Mouse (Mus musculus): ENCODE results near the gene Cbfa2t2. TPM values are rescaled to one million over a fixed set of nuclear protein-coding genes. Genes with fewer than 3 reads are reported as not detected.
A peak's percentile ranks its signal among the peaks of the same experiment; 100 is the strongest.

Cbfa2t2 gene
- 10 to 100 TPM; 15.6 to 17.3 TPM for total RNA-seq (2021)
- polyA plus RNA-seq (2012; rRNA removed), result 7.8 and 14.4 TPM in 2 replicates
- long read RNA-seq, full-length matches to known transcripts, result 5 of 10 reads
- long read RNA-seq, partial matches to known transcripts, result 0 of 10 reads
- long read RNA-seq, other reads (novel, unspliced or antisense), result 5 of 10 reads

GRCm38 (mm10) chr2:154436458-154437190 is at the start of gene Cbfa2t2:
Gene Cbfa2t2, plus strand, starts transcription at chr2:154436481.
- peak within 1 kb of the TSS; percentile 93 for H3K27ac ChIP-seq
- peaks cover 25% of the 10 kb centered on the region for H3K36me3 ChIP-seq (ENCODE audit: control insufficient read depth, insufficient read depth, low read length)
- intact Hi-C loops (cut with DNase I), result loop anchor here (5.0 to 10.0 kb wide), 3 partner anchors 71 to 358 kb away; partner anchors contain the start of genes 4930519P11Rik, Raly, Zfp341 and a
- H3K27me3 ChIP-seq (ENCODE audit: control insufficient read depth, insufficient read depth, low read length), result no peaks in the 10 kb centered on the region
- peaks cover 2% of the 10 kb centered on the region; the same call in 1 of the 2 replicates for H3K79me2 ChIP-seq (replicated peaks; ENCODE audit: control insufficient read depth, insufficient read depth, low read length)
- peaks cover 5% of the 10 kb centered on the region for H3K4me1 ChIP-seq (ENCODE audit: control insufficient read depth, insufficient read depth, low read length)
- H3K4me3 ChIP-seq, result peak within 1 kb of the TSS; percentile 97
- H3K9ac ChIP-seq (ENCODE audit: low read depth, low read length), result peak within 1 kb of the TSS; percentile 95
- under 1% methylated on average over 67 of the region's 70 CpGs for WGBS
- TF ChIP-seq CTCF (IDR thresholded peaks at IDR 0.05) (0 out of 2 replicates have a peak, but pooled peaks have one; percentile 1), EP300 (IDR thresholded peaks at IDR 0.05; ENCODE audit: insufficient read depth, low read depth, low read length) (no peak)
- peak in 1 of 2 experiments; percentile 79 for DNase-seq

- H3K36me3 ChIP-seq (ENCODE audit: control insufficient read depth, insufficient read depth, low read length), result peaks cover 12% of the 10 kb centered on the region
- H3K27me3 ChIP-seq (ENCODE audit: control insufficient read depth, insufficient read depth, low read length), result no peaks in the 10 kb centered on the region
- no peak overlapping the region; the same call in 1 of the 2 replicates for H3K9ac ChIP-seq (ENCODE audit: low read depth, low read length)
- peaks cover 6% of the 10 kb centered on the region for H3K4me1 ChIP-seq (ENCODE audit: control insufficient read depth, insufficient read depth, low read length)
- TF ChIP-seq CTCF (IDR thresholded peaks at IDR 0.05), result no peak
- 0 out of 2 replicates have a peak, but pooled peaks have one; percentile 28 for TF ChIP-seq POLR2A (IDR thresholded peaks at IDR 0.05; ENCODE audit: insufficient read depth, low read depth, low read length)
- TF ChIP-seq EP300 (IDR thresholded peaks at IDR 0.05; ENCODE audit: insufficient read depth, low read depth, low read length), result peak; percentile 70; the same call in 1 of the 2 replicates
- H3K4me3 ChIP-seq, result no peak overlapping the region
- 24% methylated on average over 11 of the region's 11 CpGs for WGBS
- intact Hi-C loops (cut with DNase I), result loop anchor here (1.0 kb wide), 1 partner anchor 15 kb away; no protein-coding TSS in a partner anchor
- DNase-seq, result peak; percentile 86 to 94
- no peaks in the 10 kb centered on the region for H3K79me2 ChIP-seq (replicated peaks; ENCODE audit: control insufficient read depth, insufficient read depth, low read length)
- peak overlapping the region; percentile 85 for H3K27ac ChIP-seq
Observed at GRCm38 (mm10) chr2:154390180-154390964, 45.9 kb upstream of the Cbfa2t2 start.

DNA sequence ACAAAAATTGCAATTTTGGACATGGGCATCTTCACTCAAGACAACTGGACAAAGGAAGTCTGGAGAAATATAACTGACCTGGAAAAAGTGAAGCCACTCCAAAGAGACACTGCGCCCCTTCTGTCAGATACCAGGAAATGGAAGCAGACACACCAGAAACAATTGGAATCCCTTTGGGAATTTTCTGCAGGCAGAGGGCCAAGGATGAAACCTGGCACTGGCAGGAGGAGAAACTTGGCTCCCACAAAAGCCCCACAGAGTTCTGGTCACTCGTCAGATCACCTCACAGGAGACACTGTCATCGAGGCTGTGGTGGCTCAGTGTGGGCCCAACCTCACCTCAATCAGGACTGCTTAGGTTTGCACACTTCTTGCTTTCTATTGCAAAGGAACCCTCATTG is 41.7 kb upstream of the Cbfa2t2 start:
- no peak for TF ChIP-seq EP300 (IDR thresholded peaks at IDR 0.05; ENCODE audit: insufficient read depth, low read depth, low read length)
- TF ChIP-seq POLR2A (IDR thresholded peaks at IDR 0.05; ENCODE audit: insufficient read depth, low read depth, low read length), result no peak
- no peak for TF ChIP-seq CTCF (IDR thresholded peaks at IDR 0.05)
- H3K79me2 ChIP-seq (replicated peaks; ENCODE audit: control insufficient read depth, insufficient read depth, low read length), result no peaks in the 10 kb centered on the region
- H3K4me3 ChIP-seq, result no peak overlapping the region
- H3K27me3 ChIP-seq (ENCODE audit: control insufficient read depth, insufficient read depth, low read length), result no peaks in the 10 kb centered on the region
- peaks cover 10% of the 10 kb centered on the region for H3K4me1 ChIP-seq (ENCODE audit: control insufficient read depth, insufficient read depth, low read length)
- H3K27ac ChIP-seq, result no peak overlapping the region
- peaks cover 16% of the 10 kb centered on the region for H3K36me3 ChIP-seq (ENCODE audit: control insufficient read depth, insufficient read depth, low read length)
- 44% methylated on average over 3 of the region's 3 CpGs for WGBS
- no peak for DNase-seq
- H3K9ac ChIP-seq (ENCODE audit: low read depth, low read length), result no peak overlapping the region
- intact Hi-C loops (cut with DNase I), result no loop called here

DNA sequence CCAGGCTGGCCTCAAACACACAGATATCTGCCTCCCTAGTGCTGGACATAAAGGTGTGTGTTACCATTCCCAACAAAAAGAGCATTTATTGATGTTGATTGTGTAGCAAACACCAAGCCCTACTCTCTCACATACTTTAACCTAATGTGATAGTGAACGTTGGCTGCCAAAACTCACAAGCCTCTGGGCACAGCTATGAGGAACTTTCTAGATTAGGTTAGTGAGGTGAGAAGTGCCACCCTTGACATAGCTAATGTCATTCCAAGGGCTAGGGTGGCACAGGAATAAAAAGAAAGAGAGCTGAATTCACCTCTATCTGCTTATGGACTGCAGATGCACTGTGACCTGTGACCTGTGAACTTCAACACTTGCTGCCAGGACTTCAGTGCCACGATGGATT is 39.8 kb upstream of the Cbfa2t2 start:
- peaks cover 12% of the 10 kb centered on the region for H3K36me3 ChIP-seq (ENCODE audit: control insufficient read depth, insufficient read depth, low read length)
- peak overlapping the region; percentile 65 for H3K27ac ChIP-seq
- TF ChIP-seq POLR2A (IDR thresholded peaks at IDR 0.05; ENCODE audit: insufficient read depth, low read depth, low read length) (no peak), CTCF (IDR thresholded peaks at IDR 0.05) (no peak), EP300 (IDR thresholded peaks at IDR 0.05; ENCODE audit: insufficient read depth, low read depth, low read length) (no peak)
- intact Hi-C loops (cut with DNase I), result no loop called here
- no peak for DNase-seq
- no peak overlapping the region for H3K4me3 ChIP-seq
- H3K27me3 ChIP-seq (ENCODE audit: control insufficient read depth, insufficient read depth, low read length), result no peaks in the 10 kb centered on the region
- H3K79me2 ChIP-seq (replicated peaks; ENCODE audit: control insufficient read depth, insufficient read depth, low read length), result no peaks in the 10 kb centered on the region
- no peak overlapping the region for H3K9ac ChIP-seq (ENCODE audit: low read depth, low read length)
- WGBS, result 34% methylated on average over 2 of the region's 2 CpGs
- H3K4me1 ChIP-seq (ENCODE audit: control insufficient read depth, insufficient read depth, low read length), result peaks cover 6% of the 10 kb centered on the region

GRCm38 (mm10) chr2:154398267-154398666 is 38.0 kb upstream of the Cbfa2t2 start:
- no peak for TF ChIP-seq POLR2A (IDR thresholded peaks at IDR 0.05; ENCODE audit: insufficient read depth, low read depth, low read length)
- no peak for TF ChIP-seq CTCF (IDR thresholded peaks at IDR 0.05)
- no peak for TF ChIP-seq EP300 (IDR thresholded peaks at IDR 0.05; ENCODE audit: insufficient read depth, low read depth, low read length)
- intact Hi-C loops (cut with DNase I), result no loop called here
- H3K4me1 ChIP-seq (ENCODE audit: control insufficient read depth, insufficient read depth, low read length), result peaks cover 7% of the 10 kb centered on the region
- H3K9ac ChIP-seq (ENCODE audit: low read depth, low read length), result no peak overlapping the region
- H3K36me3 ChIP-seq (ENCODE audit: control insufficient read depth, insufficient read depth, low read length), result peaks cover 14% of the 10 kb centered on the region
- peak overlapping the region; percentile 48 for H3K27ac ChIP-seq
- 58% methylated on average over 7 of the region's 7 CpGs for WGBS
- no peaks in the 10 kb centered on the region for H3K79me2 ChIP-seq (replicated peaks; ENCODE audit: control insufficient read depth, insufficient read depth, low read length)
- no peak overlapping the region for H3K4me3 ChIP-seq
- DNase-seq, result peak in 1 of 2 experiments; percentile 40
- H3K27me3 ChIP-seq (ENCODE audit: control insufficient read depth, insufficient read depth, low read length), result no peaks in the 10 kb centered on the region
